Mouse (Mus musculus) embryonic fibroblast, embryonic 13.5 days (primary cell): ENCODE measurements around the gene Olfr522.
"Not testable (repeated sequence)": the region's sequence is repeated elsewhere in the genome, so short reads cannot be mapped to it uniquely, and the experiment has no call there.

Source experiments
- CTCF ChIP-seq: IDR thresholded peaks from 2 replicates; pipeline ENCODE4 v1.5.1; 2011; ENCODE audit warnings: mild to moderate bottlenecking, control low read depth, low read length, moderate library complexity, borderline replicate concordance; ENCODE audit not compliant: insufficient read depth
- POLR2A ChIP-seq: IDR thresholded peaks from 2 replicates; pipeline ENCODE4 v1.6.1; 2011; ENCODE audit warnings: low read depth, mild to moderate bottlenecking, control low read depth, low read length, moderate library complexity

GRCm38 (mm10) chr7:140134033-140134432 lies 30.5 kb downstream of the Olfr522 start:
- TF ChIP-seq CTCF, POLR2A: not testable (repeated sequence)
